In the genomic region with DNA sequence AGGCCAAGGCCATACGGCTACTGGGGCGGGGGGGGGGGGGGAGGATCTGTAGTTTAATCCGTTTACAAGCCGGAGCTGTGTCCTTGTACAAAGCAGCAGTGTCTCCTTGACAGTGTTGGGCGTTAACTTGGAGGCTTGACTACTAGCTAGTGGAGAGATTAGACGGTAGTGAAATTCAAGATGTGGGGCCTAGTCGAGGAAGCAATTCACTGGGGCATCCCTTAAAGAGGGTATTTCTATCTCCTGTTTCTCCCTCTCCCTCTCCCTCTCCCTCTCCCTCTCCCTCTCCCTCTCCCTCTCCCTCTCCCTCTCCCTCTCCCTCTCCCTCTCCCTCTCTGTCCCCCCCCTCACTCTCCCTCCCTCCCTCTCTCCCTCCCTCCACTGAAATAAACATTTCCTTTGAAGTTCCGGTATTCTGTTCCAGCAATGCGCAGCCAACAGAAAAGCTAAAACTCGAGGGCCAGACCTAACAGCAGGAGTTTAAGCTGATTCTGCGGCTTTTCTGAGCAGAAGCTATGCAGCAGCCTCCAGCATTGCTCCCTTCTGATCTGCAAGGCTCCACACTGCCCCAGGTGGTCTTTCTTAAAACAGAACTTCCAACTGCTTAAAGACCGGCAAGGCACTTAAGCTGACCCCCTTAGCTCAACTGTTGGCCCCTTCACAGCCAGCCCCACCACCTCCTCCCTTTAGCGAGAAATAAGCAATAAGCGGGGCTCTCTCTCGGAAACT, we compare ENCODE assay signal across 8 mouse cellular contexts. TPM values are rescaled to one million over a fixed set of nuclear protein-coding genes. Genes with fewer than 3 reads are reported as not detected.
DNase-seq lines count a peak whose midpoint lies in the region; ATAC-seq and TF ChIP-seq lines count a peak whose summit lies in the region.

No protein-coding gene starts in this region.

- H3K27me3 ChIP-seq in midbrain, embryonic 10.5 days (ENCODE audit: low read depth, poor library complexity, severe bottlenecking): peaks cover 13% of the 10 kb centered on the region; the same call in 1 of the 2 replicates

- peaks cover 28% of the 10 kb centered on the region for H3K4me1 ChIP-seq in midbrain, embryonic 10.5 days

- intact Hi-C loops in heart, postnatal 10 days (cut with DNase I): loop anchor here (1.0 to 2.0 kb wide), 3 partner anchors 75 to 333 kb away; no protein-coding TSS in a partner anchor

- no peak for ATAC-seq in cerebellum, adult (ENCODE audit: insufficient number of reproducible peaks, low FRiP score, low TSS enrichment)

- 1% methylated on average over 15 of the region's 15 CpGs for WGBS in midbrain, embryonic 10.5 days

- no peaks in the 10 kb centered on the region for H3K9me3 ChIP-seq in midbrain, embryonic 10.5 days (replicated peaks)

- TF ChIP-seq CTCF in layer of hippocampus, adult 2 months (conservative IDR thresholded peaks at IDR 0.05): peak; percentile 72

- H3K36me3 ChIP-seq in midbrain, embryonic 10.5 days: no peaks in the 10 kb centered on the region

- DNase-seq in layer of hippocampus, adult 2 months (ENCODE audit: low spot score in 2 of 2): peak; percentile 32 to 37
- DNase-seq in layer of hippocampus, adult 9-10 months (ENCODE audit: low spot score): no peak
- DNase-seq in embryo, embryonic 10 days (ENCODE audit: low spot score): peak; percentile 83
- DNase-seq in heart, postnatal 10 days: peak; percentile 39 to 58
- DNase-seq in layer of hippocampus, postnatal 25 days (ENCODE audit: extremely low spot score in 1 of 2, low spot score in 1 of 2): peak; percentile 20 to 26
- peak; percentile 72 for DNase-seq in midbrain, embryonic 10.5 days (ENCODE audit: low spot score)
- DNase-seq in telencephalon, adult 2 months (ENCODE audit: low read depth, low spot score): peak; percentile 45

- H3K4me3 ChIP-seq in layer of hippocampus, adult 2 months: no peak overlapping the region
- peak overlapping the region; percentile 38 for H3K4me3 ChIP-seq in midbrain, embryonic 10.5 days

- H3K27ac ChIP-seq in layer of hippocampus, adult 2 months: peak overlapping the region; percentile 55; the same call in 1 of the 2 replicates
- H3K27ac ChIP-seq in midbrain, embryonic 10.5 days (replicated peaks): peak overlapping the region; percentile 64; the same call in 1 of the 2 replicates

RNA-seq across cellular contexts. Expression of gene Thoc3, which starts 21.0 kb away (rescaled TPM):
- total RNA-seq in layer of hippocampus, adult 2 months (2021): 10 to 100 TPM; 34.9 to 39.8 TPM
- 10 to 100 TPM; 33.3 to 34.0 TPM for total RNA-seq in heart, postnatal 10 days (2021)
- 10 to 100 TPM; 39.4 to 40.0 TPM for total RNA-seq in layer of hippocampus, postnatal 25 days (2021)
- polyA plus RNA-seq in midbrain, embryonic 10.5 days (2016; fragmentation: Nextera tagmentation; extraction: Ambion mirVana): 195 and 200 TPM in 2 replicates

RNA-seq across cellular contexts. Expression of gene Simc1, which starts 55.9 kb away (rescaled TPM):
- total RNA-seq in layer of hippocampus, adult 2 months (2021): 10 to 100 TPM; 14.8 to 19.1 TPM
- 1 to 10 TPM; 3.0 to 4.7 TPM for total RNA-seq in heart, postnatal 10 days (2021)
- total RNA-seq in layer of hippocampus, postnatal 25 days (2021): 10 to 100 TPM; 14.2 to 16.7 TPM
- 12.0 and 12.8 TPM in 2 replicates for polyA plus RNA-seq in midbrain, embryonic 10.5 days (2016; fragmentation: Nextera tagmentation; extraction: Ambion mirVana)
